Mouse (Mus musculus) brain, embryonic 14.5 days (tissue): ENCODE measurements around the gene Bcat1.
"Not testable (repeated sequence)": the region's sequence is repeated elsewhere in the genome, so short reads cannot be mapped to it uniquely, and the experiment has no call there.

Source experiments
- CTCF ChIP-seq: fragments of 200-500 bp; IDR thresholded peaks from 2 replicates; pipeline ENCODE4 v1.5.1; 2012; ENCODE audit warnings: inconsistent platforms, mild to moderate bottlenecking, moderate library complexity, borderline replicate concordance; ENCODE audit not compliant: insufficient read depth, insufficient read length; ENCODE audit errors: extremely low read depth
- POLR2A ChIP-seq: fragments of 200-500 bp; IDR thresholded peaks from 2 replicates; pipeline ENCODE4 v1.6.1; 2012; ENCODE audit warnings: mild to moderate bottlenecking, inconsistent platforms, borderline replicate concordance; ENCODE audit not compliant: poor library complexity, insufficient read depth, insufficient read length, severe bottlenecking; ENCODE audit errors: extremely low read depth

GRCm38 (mm10) chr6:145093038-145093622 lies 17.1 kb upstream of the Bcat1 start:
- TF ChIP-seq CTCF, POLR2A: not testable (repeated sequence)
